Mouse (Mus musculus) myocyte (in vitro differentiated cells): ENCODE results near the gene Gm17364.

Experiments used
- POLR2A ChIP-seq: IDR thresholded peaks from one replicate; pipeline ENCODE4 v1.6.1; 2011; ENCODE audit warnings: low read depth, mild to moderate bottlenecking, control low read depth, moderate library complexity; ENCODE audit not compliant: insufficient read length
- SRF ChIP-seq: IDR thresholded peaks from one replicate; pipeline ENCODE4 v1.6.1; 2011; ENCODE audit warnings: low read depth; ENCODE audit not compliant: control insufficient read depth, insufficient read length
- TCF12 ChIP-seq: IDR thresholded peaks from one replicate; pipeline ENCODE4 v1.6.1; 2011; ENCODE audit warnings: mild to moderate bottlenecking, control low read depth; ENCODE audit not compliant: poor library complexity, insufficient read depth, severe bottlenecking

DNA sequence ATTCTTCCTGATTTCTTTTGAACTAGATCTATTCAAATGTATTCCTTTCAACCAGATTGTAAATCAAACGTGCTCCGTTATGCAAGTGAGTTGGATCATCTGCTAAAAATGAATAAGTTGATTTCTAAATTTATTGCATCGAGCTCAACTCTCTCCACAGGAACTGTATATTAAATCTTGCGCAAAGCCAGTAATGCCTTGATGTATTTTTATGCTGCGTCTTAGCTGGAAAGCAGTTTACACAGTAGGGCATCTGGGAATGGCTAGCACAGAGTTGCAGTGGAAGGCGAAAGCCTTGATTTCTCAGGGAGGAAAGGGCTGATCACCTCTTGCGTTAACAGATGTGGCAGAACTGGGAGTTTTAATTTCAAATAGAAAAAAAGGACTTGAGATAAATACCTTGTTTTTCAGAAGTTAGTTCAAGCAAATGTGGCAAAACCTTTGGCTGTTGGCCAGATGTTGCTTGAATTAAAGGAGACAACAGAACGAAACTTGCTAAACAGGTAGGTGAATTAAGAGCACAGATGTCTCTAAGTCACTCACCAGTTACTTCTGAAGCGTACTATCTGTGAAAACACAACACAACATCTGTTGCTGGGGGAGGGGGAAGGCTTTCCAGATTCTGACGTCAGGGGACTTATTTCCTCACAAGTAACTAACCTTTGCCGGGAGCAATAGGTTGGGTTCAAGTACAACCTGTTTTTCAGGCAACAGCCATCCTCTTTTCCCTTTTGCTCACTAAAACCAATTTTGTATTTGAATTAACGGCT, 24.8 kb downstream of the Gm17364 start:
- no peak for TF ChIP-seq SRF
- TF ChIP-seq POLR2A: no peak
- TF ChIP-seq TCF12: no peak
